Mouse (Mus musculus) forebrain, embryonic 14.5 days (tissue): ENCODE data around the gene Sypl. TPM values are rescaled to one million over a fixed set of nuclear protein-coding genes. Genes with fewer than 3 reads are reported as not detected.

Source experiments
- ATAC-seq: fragments of 200-750 bp; cut with Nextera tagmentation; 2 replicates; pipeline ENCODE4 v1.8.0; 2017; ENCODE audit warnings: mild to moderate bottlenecking, moderate library complexity
- DNase-seq: peaks from one replicate; pipeline ENCODE4 v3.0.0-alpha.2; 2015; ENCODE audit warnings: low spot score
- H3K27ac ChIP-seq: fragments of 300-500 bp; sonication (generic); 2 replicates; pipeline ENCODE4 v1.5.1; 2014; ENCODE audit warnings: low read depth, mild to moderate bottlenecking, control low read depth, low read length, moderate library complexity
- H3K27me3 ChIP-seq: fragments of 300-500 bp; sonication (generic); replicated peaks from 2 replicates; pipeline ENCODE4 v1.6.1; 2014; ENCODE audit warnings: low read length, control low read depth, mixed read lengths; ENCODE audit not compliant: control insufficient read depth, insufficient read depth
- H3K36me3 ChIP-seq: fragments of 300-500 bp; sonication (generic); 2 replicates; pipeline ENCODE4 v1.6.1; 2014; ENCODE audit warnings: low read length, control low read depth; ENCODE audit not compliant: control insufficient read depth, insufficient read depth
- H3K4me1 ChIP-seq: fragments of 300-500 bp; sonication (generic); 2 replicates; pipeline ENCODE4 v1.6.1; 2014; ENCODE audit warnings: antibody characterized with exemption, low read length, control low read depth; ENCODE audit not compliant: control insufficient read depth, insufficient read depth
- H3K4me2 ChIP-seq: fragments of 300-500 bp; sonication (generic); 2 replicates; pipeline ENCODE4 v1.6.1; 2014; ENCODE audit warnings: mild to moderate bottlenecking, control low read depth, low read length
- H3K4me3 ChIP-seq: fragments of 300-500 bp; sonication (generic); 2 replicates; pipeline ENCODE4 v1.5.1; 2014; ENCODE audit warnings: low read depth, low read length, control low read depth
- H3K9ac ChIP-seq: fragments of 300-500 bp; sonication (generic); 2 replicates; pipeline ENCODE4 v1.6.1; 2014; ENCODE audit warnings: mild to moderate bottlenecking, low read length, control low read depth, moderate library complexity
- H3K9me3 ChIP-seq: fragments of 300-500 bp; sonication (generic); replicated peaks from 2 replicates; pipeline ENCODE4 v1.6.1; 2016; ENCODE audit warnings: low read length, control low read depth, mixed read lengths; ENCODE audit not compliant: control insufficient read depth
- WGBS: fragments of 180-500 bp; shearing (Covaris S2); extraction: QIAGEN DNeasy Blood & Tissue Kit; methylation state at CpG from one replicate; pipeline ENCODE4 v1.1.7; 2014; 5-methylcytosine and 5-hydroxymethylcytosine counted together
- polyA plus RNA-seq: library from polyadenylated mRNA; unstranded; fragments of >200 nt; fragmentation: Nextera tagmentation; extraction: Ambion mirVana; gene quantifications from 2 replicates; pipeline ENCODE4 v1.2.1, GENCODE M21; 2014

Gene Sypl
- polyA plus RNA-seq, 1 experiment from 2014 or later, result 41.7 TPM

DNA sequence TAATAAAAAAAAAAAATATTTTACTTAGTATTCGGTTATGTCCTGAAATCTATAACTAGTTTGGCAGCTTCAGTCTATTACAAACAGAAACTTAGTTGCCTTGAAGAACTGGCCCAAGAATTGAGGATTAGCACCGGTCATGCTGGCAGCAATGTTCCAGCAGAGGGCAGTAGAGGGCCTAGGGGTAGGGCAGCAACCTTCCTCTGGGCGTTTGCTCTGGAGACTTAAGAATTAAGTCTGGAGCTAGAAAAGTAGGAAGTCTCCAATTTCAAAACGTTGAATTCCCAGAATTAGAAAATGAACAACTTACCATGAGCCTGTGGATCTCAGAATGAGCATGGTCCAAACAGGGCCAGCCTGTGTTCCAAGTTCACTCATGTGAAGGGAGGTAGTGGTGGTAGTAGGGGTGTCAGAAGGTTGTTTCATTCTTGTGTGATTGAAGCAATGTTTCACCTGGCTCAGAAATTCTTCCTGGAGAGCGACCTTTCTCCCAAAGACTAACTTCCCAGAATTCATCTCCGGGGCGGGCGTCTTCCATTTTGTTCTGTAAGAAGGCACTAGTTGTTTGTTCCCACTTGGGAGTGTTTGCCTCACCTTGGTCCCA lies 33.4 kb upstream of the Sypl start:
- no peak overlapping the region for H3K4me3 ChIP-seq
- no peak overlapping the region for H3K4me2 ChIP-seq
- H3K36me3 ChIP-seq, result no peaks in the 10 kb centered on the region
- no peaks in the 10 kb centered on the region for H3K4me1 ChIP-seq
- DNase-seq (peak; percentile 28), ATAC-seq (no peak)
- H3K27me3 ChIP-seq, result no peaks in the 10 kb centered on the region
- H3K9me3 ChIP-seq, result no peaks in the 10 kb centered on the region
- no peak overlapping the region for H3K27ac ChIP-seq
- H3K9ac ChIP-seq, result no peak overlapping the region
- 70% methylated on average over 8 of the region's 8 CpGs for WGBS

DNA sequence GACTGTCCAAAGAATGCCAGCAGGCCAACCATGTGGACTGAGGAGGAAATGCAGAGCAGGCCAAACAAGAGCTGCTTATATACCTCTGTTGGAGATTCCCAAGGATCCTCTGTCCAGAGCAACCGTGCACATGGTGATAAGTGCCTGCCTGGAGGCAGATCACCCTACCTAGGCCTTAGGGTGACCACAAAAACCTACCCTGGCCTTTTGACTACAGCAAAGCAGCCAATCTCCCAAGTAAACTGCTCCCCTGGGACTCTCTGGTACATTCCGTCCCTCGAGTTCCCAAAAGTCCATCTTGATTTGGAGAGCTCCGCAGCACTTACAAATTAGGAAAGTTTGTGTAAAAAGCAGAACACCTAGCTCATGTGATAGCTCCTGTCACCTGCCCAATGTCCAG lies 32.6 kb upstream of the Sypl start:
- 94% methylated on average over 4 of the region's 4 CpGs for WGBS

DNA sequence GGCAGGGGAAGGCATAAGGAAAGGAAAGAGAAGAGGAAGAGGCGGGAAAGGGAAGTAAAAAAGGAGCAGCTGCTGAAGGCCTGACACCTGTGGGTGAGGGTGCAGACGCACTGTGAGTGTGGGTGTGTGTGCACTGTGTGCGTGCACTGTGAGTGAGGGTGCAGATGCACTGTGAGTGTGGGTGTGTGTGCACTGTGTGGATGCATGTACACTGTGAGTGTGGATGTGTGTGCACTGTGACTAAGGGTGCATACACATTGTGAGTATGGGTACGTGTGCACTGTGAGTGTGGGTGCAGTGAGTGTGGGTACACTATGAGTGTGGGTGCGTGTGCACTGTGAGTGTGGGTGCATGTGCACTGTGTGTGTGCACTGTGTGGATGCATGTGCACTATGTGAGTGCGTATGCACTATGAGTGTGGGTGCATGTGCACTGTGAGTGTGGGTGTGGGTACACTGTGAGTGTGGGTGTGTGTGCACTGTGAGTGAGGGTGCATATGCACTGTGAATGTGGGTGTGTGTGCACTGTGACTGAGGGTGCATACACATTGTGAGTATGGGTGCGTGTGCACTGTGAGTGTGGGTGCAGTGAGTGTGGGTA lies 32.1 kb upstream of the Sypl start:
- DNase-seq (no peak), ATAC-seq (no peak)
- 91% methylated on average over 7 of the region's 7 CpGs for whole genome bisulfite sequencing
- no peaks in the 10 kb centered on the region for H3K27me3 ChIP-seq
- H3K4me3 ChIP-seq, result no peak overlapping the region
- no peaks in the 10 kb centered on the region for H3K36me3 ChIP-seq
- peaks cover 8% of the 10 kb centered on the region for H3K4me1 ChIP-seq
- H3K9me3 ChIP-seq, result no peaks in the 10 kb centered on the region
- H3K9ac ChIP-seq, result no peak overlapping the region
- H3K27ac ChIP-seq, result no peak overlapping the region
- no peak overlapping the region for H3K4me2 ChIP-seq

More for the DNA sequence above, 32.6 kb upstream of the Sypl start:
- Histone ChIP-seq H3K9me3 (no peaks in the 10 kb centered on the region), H3K36me3 (no peaks in the 10 kb centered on the region), H3K27ac (no peak overlapping the region), H3K4me2 (no peak overlapping the region), H3K27me3 (no peaks in the 10 kb centered on the region), H3K4me1 (peaks cover 3% of the 10 kb centered on the region), H3K9ac (no peak overlapping the region), H3K4me3 (no peak overlapping the region)
- ATAC-seq (no peak), DNase-seq (no peak)

GRCm38 (mm10) chr12:32924245-32924644 lies 29.4 kb upstream of the Sypl start:
- Histone ChIP-seq H3K9me3 (no peaks in the 10 kb centered on the region), H3K9ac (no peak overlapping the region), H3K27me3 (no peaks in the 10 kb centered on the region), H3K4me3 (no peak overlapping the region), H3K36me3 (no peaks in the 10 kb centered on the region), H3K4me1 (peaks cover 12% of the 10 kb centered on the region), H3K27ac (no peak overlapping the region), H3K4me2 (no peak overlapping the region)
- no peak for DNase-seq
- ATAC-seq, result no peak
- WGBS, result 45% methylated on average over 3 of the region's 3 CpGs

- Histone ChIP-seq H3K9me3 (no peaks in the 10 kb centered on the region), H3K4me1 (peaks cover 12% of the 10 kb centered on the region), H3K27me3 (no peaks in the 10 kb centered on the region), H3K4me3 (no peak overlapping the region), H3K9ac (no peak overlapping the region), H3K4me2 (no peak overlapping the region), H3K27ac (0 out of 2 replicates have a peak overlapping the region, but pooled peaks have one; percentile 14), H3K36me3 (no peaks in the 10 kb centered on the region)
- DNase-seq (peak; percentile 88), ATAC-seq (peak; percentile 82)
- WGBS, result 51% methylated on average over 18 of the region's 18 CpGs
Observed at GRCm38 (mm10) chr12:32926331-32927172, 27.1 kb upstream of the Sypl start.

DNA sequence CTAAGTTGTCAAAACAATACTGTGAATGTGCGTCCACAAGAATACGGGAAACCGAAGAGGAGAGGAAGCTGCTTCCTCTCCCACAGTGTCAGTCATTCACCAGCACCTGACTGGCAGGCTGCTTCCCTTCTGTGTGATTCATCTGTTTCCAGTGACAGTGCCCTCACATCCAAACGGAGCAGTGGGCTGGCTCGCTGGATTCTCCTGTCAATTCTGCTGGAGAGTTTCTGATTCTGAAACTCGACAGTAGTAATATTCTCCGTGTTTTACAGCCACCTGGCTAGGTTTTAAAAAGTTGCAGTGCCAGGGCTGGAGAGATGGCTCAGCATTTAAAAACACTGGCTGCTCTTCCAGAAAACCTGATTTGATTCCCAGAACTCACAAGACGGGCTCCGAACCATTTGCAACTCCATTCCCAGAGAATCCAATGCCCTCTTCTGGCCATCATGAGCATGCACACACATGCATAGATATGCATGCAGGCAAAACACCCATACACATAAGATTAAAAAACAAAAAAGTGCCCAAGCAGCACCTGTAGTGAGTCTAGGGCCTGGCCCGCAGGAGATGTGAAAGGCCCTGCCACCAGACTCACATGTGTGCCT lies 26.4 kb upstream of the Sypl start:
- peak; percentile 32 for DNase-seq
- Histone ChIP-seq H3K27ac (0 out of 2 replicates have a peak overlapping the region, but pooled peaks have one; percentile 2), H3K4me2 (no peak overlapping the region), H3K9ac (no peak overlapping the region), H3K27me3 (no peaks in the 10 kb centered on the region), H3K4me1 (peaks cover 12% of the 10 kb centered on the region), H3K36me3 (no peaks in the 10 kb centered on the region), H3K4me3 (no peak overlapping the region), H3K9me3 (no peaks in the 10 kb centered on the region)
- WGBS, result 82% methylated on average over 10 of the region's 10 CpGs
- ATAC-seq, result no peak

- no peaks in the 10 kb centered on the region for H3K27me3 ChIP-seq
- no peak overlapping the region for H3K27ac ChIP-seq
- WGBS, result 60% methylated on average over 3 of the region's 3 CpGs
- no peak overlapping the region for H3K4me2 ChIP-seq
- no peak for DNase-seq
- no peaks in the 10 kb centered on the region for H3K9me3 ChIP-seq
- ATAC-seq, result no peak
- H3K36me3 ChIP-seq, result no peaks in the 10 kb centered on the region
- H3K4me3 ChIP-seq, result no peak overlapping the region
- H3K4me1 ChIP-seq, result peaks cover 12% of the 10 kb centered on the region
- H3K9ac ChIP-seq, result no peak overlapping the region
Observed at GRCm38 (mm10) chr12:32928180-32928579, 25.5 kb upstream of the Sypl start.

DNA sequence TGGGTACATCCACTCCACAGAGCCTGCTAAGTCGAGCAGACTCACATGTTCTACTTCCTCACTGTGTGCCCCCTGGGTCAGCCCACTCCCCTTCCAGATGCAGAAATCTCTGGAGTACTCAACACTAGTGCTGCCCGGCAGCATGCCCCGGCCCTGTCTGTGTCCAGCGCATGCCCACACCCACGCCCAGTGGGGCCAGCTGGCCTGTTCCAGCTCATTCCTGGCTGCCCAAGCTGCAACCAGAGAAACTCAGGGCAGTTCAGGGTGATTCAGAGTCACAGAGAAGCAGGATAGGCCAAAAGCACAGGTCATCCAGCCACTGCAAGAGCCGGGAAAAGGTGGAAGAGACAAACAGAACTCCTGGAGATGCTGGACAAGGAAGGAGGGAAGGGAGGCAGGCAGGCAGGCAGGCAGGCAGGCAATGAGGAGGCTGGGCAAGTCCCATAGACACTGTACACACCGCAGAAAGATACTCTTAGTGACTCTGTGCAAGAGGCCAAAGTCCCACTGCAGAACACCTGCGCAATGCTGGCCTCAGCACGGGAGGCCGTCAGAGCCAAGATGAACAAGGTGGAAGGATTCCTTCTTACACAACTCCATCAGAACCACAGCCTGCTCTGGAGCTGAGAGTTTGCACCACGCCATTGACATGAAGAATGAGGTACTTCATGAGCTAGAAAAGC lies 23.7 kb upstream of the Sypl start:
- H3K9ac ChIP-seq, result no peak overlapping the region
- WGBS, result 92% methylated on average over 11 of the region's 11 CpGs
- no peaks in the 10 kb centered on the region for H3K27me3 ChIP-seq

More for the DNA sequence above, 23.7 kb upstream of the Sypl start:
- Histone ChIP-seq H3K27ac (no peak overlapping the region), H3K36me3 (no peaks in the 10 kb centered on the region), H3K9me3 (no peaks in the 10 kb centered on the region), H3K4me3 (no peak overlapping the region), H3K4me1 (peaks cover 12% of the 10 kb centered on the region), H3K4me2 (no peak overlapping the region)
- DNase-seq, result no peak
- ATAC-seq, result no peak
